8 mouse cellular contexts compared by ENCODE assay signal in the genomic region with DNA sequence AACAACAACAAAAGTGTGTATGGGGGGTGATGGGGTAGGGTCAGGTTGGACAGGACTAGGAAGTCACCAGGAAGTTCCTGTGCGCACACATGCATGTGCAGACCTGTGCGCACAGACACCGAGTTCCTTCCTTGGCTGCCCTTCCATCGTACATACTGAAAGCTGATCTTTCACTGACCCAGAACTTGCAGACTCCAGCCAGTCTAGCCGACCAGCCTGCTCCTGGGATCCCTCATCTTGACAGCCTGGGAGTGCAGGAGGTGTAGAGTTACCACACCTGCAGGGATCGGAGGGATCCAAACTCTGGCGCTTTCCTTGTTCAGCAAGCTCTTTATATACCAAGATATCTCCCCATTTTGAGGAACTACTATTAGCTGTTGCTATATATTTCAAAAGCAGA.
DNase-seq lines count a peak whose midpoint lies in the region; ATAC-seq and TF ChIP-seq lines count a peak whose summit lies in the region.
"Had no signal": no experiment of that assay in that cellular context is flagged by ENCODE, and none has a peak within 500 bp of the region (broad histone marks: within the 10 kb centered on the region; RNA-seq: fewer than 3 reads in every experiment).

No protein-coding gene starts in this region.

- peak overlapping the region; percentile 67 for H3K27ac ChIP-seq in intestine, embryonic 14.5 days (ENCODE audit: low read depth)
- no peak overlapping the region for H3K27ac ChIP-seq in intestine, postnatal 0 days (ENCODE audit: low read depth, low read length)
- H3K27ac ChIP-seq in embryonic facial prominence, embryonic 10.5 days (replicated peaks) = peak overlapping the region; percentile 54; the same call in 1 of the 2 replicates
- peak overlapping the region; percentile 75 for H3K27ac ChIP-seq in limb, embryonic 14.5 days (replicated peaks; ENCODE audit: low read depth, low read length)
- no peak overlapping the region for H3K27ac ChIP-seq in forebrain, embryonic 11.5 days (ENCODE audit: low read depth, low read length)

- no peak overlapping the region for H3K4me2 ChIP-seq in intestine, embryonic 14.5 days (ENCODE audit: low read length)
- no peak overlapping the region for H3K4me2 ChIP-seq in intestine, postnatal 0 days (replicated peaks; ENCODE audit: low read depth)
- H3K4me2 ChIP-seq in limb, embryonic 14.5 days (replicated peaks; ENCODE audit: low read depth, low read length, severe bottlenecking) = no peak overlapping the region
- no peak overlapping the region for H3K4me2 ChIP-seq in forebrain, embryonic 11.5 days (ENCODE audit: low read depth, low read length, severe bottlenecking)

- H3K27me3 ChIP-seq in intestine, embryonic 14.5 days (replicated peaks; ENCODE audit: control insufficient read depth, insufficient read depth, low read length) = no peaks in the 10 kb centered on the region
- H3K27me3 ChIP-seq in intestine, postnatal 0 days (replicated peaks; ENCODE audit: control insufficient read depth, insufficient read depth, low read length) = no peaks in the 10 kb centered on the region
- H3K27me3 ChIP-seq in embryonic facial prominence, embryonic 10.5 days (replicated peaks; ENCODE audit: low read depth, poor library complexity, severe bottlenecking) = no peaks in the 10 kb centered on the region
- H3K27me3 ChIP-seq in limb, embryonic 14.5 days (ENCODE audit: control insufficient read depth, insufficient read depth, low read length) = no peaks in the 10 kb centered on the region
- no peaks in the 10 kb centered on the region for H3K27me3 ChIP-seq in forebrain, embryonic 11.5 days (ENCODE audit: control insufficient read depth, insufficient read depth, low read length)

- H3K36me3 ChIP-seq in intestine, embryonic 14.5 days (ENCODE audit: control insufficient read depth, insufficient read depth, low read length) = peaks cover 32% of the 10 kb centered on the region
- peaks cover 22% of the 10 kb centered on the region for H3K36me3 ChIP-seq in intestine, postnatal 0 days (ENCODE audit: control insufficient read depth, insufficient read depth)
- peaks cover 37% of the 10 kb centered on the region for H3K36me3 ChIP-seq in embryonic facial prominence, embryonic 10.5 days (replicated peaks)
- peaks cover 24% of the 10 kb centered on the region for H3K36me3 ChIP-seq in limb, embryonic 14.5 days (ENCODE audit: control insufficient read depth, insufficient read depth, low read length)
- no peaks in the 10 kb centered on the region; the same call in 1 of the 2 replicates for H3K36me3 ChIP-seq in forebrain, embryonic 11.5 days (ENCODE audit: control insufficient read depth, insufficient read depth, low read length)

- no peak for TF ChIP-seq POLR2A in limb, embryonic 14.5 days (IDR thresholded peaks at IDR 0.05; ENCODE audit: borderline replicate concordance, extremely low read depth, insufficient read depth, insufficient read length)

- peaks cover 10% of the 10 kb centered on the region for H3K4me1 ChIP-seq in intestine, embryonic 14.5 days (replicated peaks; ENCODE audit: control insufficient read depth, insufficient read depth, low read length)
- H3K4me1 ChIP-seq in intestine, postnatal 0 days (replicated peaks; ENCODE audit: control insufficient read depth, insufficient read depth, low read length) = no peaks in the 10 kb centered on the region
- H3K4me1 ChIP-seq in embryonic facial prominence, embryonic 10.5 days = peaks cover 12% of the 10 kb centered on the region
- H3K4me1 ChIP-seq in limb, embryonic 14.5 days (ENCODE audit: control insufficient read depth, insufficient read depth, low read length) = peaks cover 20% of the 10 kb centered on the region
- H3K4me1 ChIP-seq in forebrain, embryonic 11.5 days (replicated peaks; ENCODE audit: control insufficient read depth, insufficient read depth, low read length) = no peaks in the 10 kb centered on the region

- no peak overlapping the region for H3K4me3 ChIP-seq in intestine, embryonic 14.5 days (ENCODE audit: low read depth, low read length)
- H3K4me3 ChIP-seq in intestine, postnatal 0 days (ENCODE audit: low read depth, low read length) = no peak overlapping the region
- H3K4me3 ChIP-seq in embryonic facial prominence, embryonic 10.5 days = no peak overlapping the region
- no peak overlapping the region for H3K4me3 ChIP-seq in limb, embryonic 14.5 days (replicated peaks; ENCODE audit: low read length)
- no peak overlapping the region for H3K4me3 ChIP-seq in forebrain, embryonic 11.5 days (ENCODE audit: low read depth, low read length)

- no peaks in the 10 kb centered on the region for H3K9me3 ChIP-seq in intestine, embryonic 14.5 days (ENCODE audit: control insufficient read depth, low read length)
- no peaks in the 10 kb centered on the region for H3K9me3 ChIP-seq in intestine, postnatal 0 days (ENCODE audit: control insufficient read depth)
- no peaks in the 10 kb centered on the region for H3K9me3 ChIP-seq in embryonic facial prominence, embryonic 10.5 days
- no peaks in the 10 kb centered on the region for H3K9me3 ChIP-seq in limb, embryonic 14.5 days (ENCODE audit: control insufficient read depth, low read length)
- H3K9me3 ChIP-seq in forebrain, embryonic 11.5 days (ENCODE audit: control insufficient read depth, low read length) = no peaks in the 10 kb centered on the region

- WGBS in intestine, embryonic 14.5 days = 37% methylated on average over 7 of the region's 7 CpGs
- 60% methylated on average over 7 of the region's 7 CpGs for WGBS in intestine, postnatal 0 days
- WGBS in embryonic facial prominence, embryonic 10.5 days = 61% methylated on average over 7 of the region's 7 CpGs
- 43% methylated on average over 7 of the region's 7 CpGs for WGBS in limb, embryonic 14.5 days
- 91% methylated on average over 7 of the region's 7 CpGs for WGBS in forebrain, embryonic 11.5 days

- peak; percentile 67 for DNase-seq in intestine, embryonic 14.5 days (ENCODE audit: low spot score)
- peak; percentile 48 to 63 for DNase-seq in cerebellum, postnatal 25 days
- peak; percentile 66 for DNase-seq in embryonic facial prominence, embryonic 10.5 days (ENCODE audit: low spot score)
- DNase-seq in limb, embryonic 14.5 days (ENCODE audit: low spot score) = peak; percentile 30
- no peak for DNase-seq in forebrain, embryonic 11.5 days (ENCODE audit: low spot score)
- no peak for DNase-seq in adrenal gland, adult 8-10 months

- no peak overlapping the region for H3K9ac ChIP-seq in intestine, embryonic 14.5 days (ENCODE audit: low read length)
- no peak overlapping the region for H3K9ac ChIP-seq in intestine, postnatal 0 days (ENCODE audit: low read depth, low read length)
- H3K9ac ChIP-seq in limb, embryonic 14.5 days (ENCODE audit: low read depth, low read length, severe bottlenecking) = no peak overlapping the region
- no peak overlapping the region for H3K9ac ChIP-seq in forebrain, embryonic 11.5 days (ENCODE audit: low read length)

- peak; percentile 70 for ATAC-seq in intestine, embryonic 14.5 days (replicated peaks; ENCODE audit: low FRiP score, low TSS enrichment, low read depth)
- no peak for ATAC-seq in intestine, postnatal 0 days
- peak; percentile 72 for ATAC-seq in limb, embryonic 14.5 days (ENCODE audit: low FRiP score, low read depth)
- ATAC-seq in forebrain, embryonic 11.5 days (replicated peaks; ENCODE audit: low FRiP score) = no peak
- ATAC-seq: midbrain, embryonic 16.5 days had no signal

- TF ChIP-seq CTCF in intestine, postnatal 0 days (IDR thresholded peaks at IDR 0.05; ENCODE audit: low read depth) = no peak

Comparison
In these comparisons a context has a peak if more than half of its experiments do, and no peak if none do; other contexts are left out.
1. ATAC-seq: peak in intestine, embryonic 14.5 days (single experiment) and limb, embryonic 14.5 days (single experiment); none in intestine, postnatal 0 days (single experiment) and forebrain, embryonic 11.5 days (single experiment).
2. H3K27ac ChIP-seq: peak in intestine, embryonic 14.5 days (single experiment), embryonic facial prominence, embryonic 10.5 days (single experiment) and limb, embryonic 14.5 days (single experiment); none in intestine, postnatal 0 days (single experiment) and forebrain, embryonic 11.5 days (single experiment).
3. DNase-seq: peak in intestine, embryonic 14.5 days (single experiment), cerebellum, postnatal 25 days (2 of 2), embryonic facial prominence, embryonic 10.5 days (single experiment) and limb, embryonic 14.5 days (single experiment); none in forebrain, embryonic 11.5 days (single experiment) and adrenal gland, adult 8-10 months (single experiment).